Mouse (Mus musculus): ENCODE data around the gene Gtf3c3. TPM values are rescaled to one million over a fixed set of nuclear protein-coding genes. Genes with fewer than 3 reads are reported as not detected.

The Gtf3c3 gene
- 15.4 and 19.5 TPM in 2 replicates for total RNA-seq (2014; rRNA removed)
- 2.5 and 2.7 TPM in 2 replicates for polyA plus RNA-seq (2012; rRNA removed)

DNA sequence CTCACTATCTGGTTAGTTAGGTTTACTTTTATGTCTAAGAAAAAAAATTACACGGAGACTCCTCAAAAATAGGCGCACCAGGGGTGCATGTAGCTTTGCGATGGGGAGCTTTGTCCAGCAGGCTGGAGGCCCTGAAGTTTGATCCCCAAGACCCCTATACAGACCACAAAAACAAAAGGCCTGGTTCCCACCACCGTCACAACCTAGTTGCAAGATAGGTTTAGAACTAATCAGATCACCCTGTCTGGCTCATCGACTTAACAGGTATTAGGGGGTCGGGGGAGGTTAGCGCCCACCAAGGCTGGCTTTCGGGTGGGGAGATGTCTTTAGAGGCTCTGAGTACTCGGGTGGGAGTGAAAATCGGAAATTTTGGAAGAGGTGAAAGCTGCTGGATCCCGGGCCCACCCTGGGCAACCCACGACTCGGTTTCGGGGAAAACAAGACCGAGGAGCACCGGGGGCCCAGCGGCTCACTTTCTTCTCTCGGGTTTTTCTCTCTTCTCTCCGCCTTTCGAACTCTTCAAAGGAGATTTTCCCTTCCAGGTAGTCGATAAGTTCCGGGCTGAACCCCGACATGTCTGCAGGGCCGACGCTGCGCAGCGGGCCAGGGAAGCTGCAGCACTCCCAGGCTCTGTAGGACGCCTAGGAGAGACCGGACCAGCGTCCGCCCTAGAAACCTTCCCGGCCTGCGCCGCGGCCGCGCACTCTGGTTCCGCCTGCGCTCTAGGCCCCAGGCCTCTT lies at the start of gene Gtf3c3:
TSS of gene Gtf3c3 (minus strand) at position 632 of the 740 bp plus-strand sequence.
- H3K9ac ChIP-seq (ENCODE audit: low read depth, low read length): peak within 1 kb of the TSS; percentile 76
- no peak within 1 kb of the TSS for H3K27ac ChIP-seq (replicated peaks; ENCODE audit: insufficient read depth, low read depth, low read length)
- peak; percentile 71 for DNase-seq (ENCODE audit: extremely low read depth, low read depth, low spot score)
- H3K4me1 ChIP-seq (ENCODE audit: control insufficient read depth, insufficient read depth, low read length): no peaks in the 10 kb centered on the region; the same call in 1 of the 2 replicates
- TF ChIP-seq CTCF (IDR thresholded peaks at IDR 0.05; ENCODE audit: low read depth, low read length) (no peak), POLR2A (IDR thresholded peaks at IDR 0.05; ENCODE audit: extremely low read depth, insufficient read depth, low read length) (peak; percentile 57; the same call in 1 of the 2 replicates)
- no peaks in the 10 kb centered on the region for H3K27me3 ChIP-seq (ENCODE audit: control insufficient read depth, insufficient read depth, low read length)
- 2% methylated on average over 39 of the region's 39 CpGs for WGBS
- H3K4me3 ChIP-seq (ENCODE audit: insufficient read depth, low read depth, low read length): peak within 1 kb of the TSS; percentile 83
- no peaks in the 10 kb centered on the region for H3K79me2 ChIP-seq (ENCODE audit: control insufficient read depth, insufficient read depth, low read length)
- peaks cover 4% of the 10 kb centered on the region; the same call in 1 of the 2 replicates for H3K36me3 ChIP-seq (ENCODE audit: control insufficient read depth, insufficient read depth, low read length)

DNA sequence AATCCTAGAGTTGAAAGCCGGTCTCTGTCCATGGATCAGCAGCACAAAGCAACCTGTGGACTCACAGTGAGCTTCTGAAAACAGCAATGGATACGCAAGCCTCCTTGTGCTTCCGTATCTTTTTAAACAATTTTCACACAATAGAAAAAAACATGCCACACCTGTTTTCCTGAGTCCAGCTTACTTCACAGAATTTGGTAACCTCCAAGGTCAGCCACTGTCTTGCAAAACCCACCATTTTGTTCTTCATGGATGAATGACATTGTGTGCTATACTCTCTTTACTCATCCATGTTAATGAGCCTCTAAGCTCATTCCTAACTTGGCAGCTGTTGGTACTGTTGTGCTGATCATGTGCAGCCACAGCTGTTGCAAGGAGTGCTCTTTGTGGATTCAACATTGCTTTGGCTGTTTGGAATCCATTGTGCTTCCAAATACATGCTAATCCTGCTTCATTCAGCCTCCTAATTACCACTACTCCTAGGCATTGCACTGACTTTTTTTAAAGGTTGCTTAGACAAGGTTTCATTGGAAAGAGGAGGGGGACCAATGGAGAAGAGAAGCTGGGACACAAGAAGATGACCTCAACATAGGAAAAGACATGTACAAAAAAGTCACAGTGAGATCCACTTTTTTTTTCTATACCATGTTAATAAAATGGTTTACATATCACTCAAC lies 46.1 kb upstream of the Gtf3c3 start:
- Histone ChIP-seq H3K36me3 (ENCODE audit: control insufficient read depth, insufficient read depth, low read length) (peaks cover 27% of the 10 kb centered on the region), H3K4me1 (ENCODE audit: control insufficient read depth, insufficient read depth, low read length) (no peaks in the 10 kb centered on the region), H3K79me2 (ENCODE audit: control insufficient read depth, insufficient read depth, low read length) (no peaks in the 10 kb centered on the region), H3K27ac (replicated peaks; ENCODE audit: insufficient read depth, low read depth, low read length) (no peak overlapping the region), H3K9ac (ENCODE audit: low read depth, low read length) (no peak overlapping the region), H3K27me3 (ENCODE audit: control insufficient read depth, insufficient read depth, low read length) (no peaks in the 10 kb centered on the region), H3K4me3 (ENCODE audit: insufficient read depth, low read depth, low read length) (no peak overlapping the region)
- 97% methylated on average over 3 of the region's 3 CpGs for WGBS
- DNase-seq (ENCODE audit: extremely low read depth, low read depth, low spot score): no peak
- TF ChIP-seq POLR2A (IDR thresholded peaks at IDR 0.05; ENCODE audit: extremely low read depth, insufficient read depth, low read length): no peak
- no peak for TF ChIP-seq CTCF (IDR thresholded peaks at IDR 0.05; ENCODE audit: low read depth, low read length)

- H3K4me3 ChIP-seq (ENCODE audit: insufficient read depth, low read depth, low read length): no peak overlapping the region
- TF ChIP-seq CTCF (IDR thresholded peaks at IDR 0.05; ENCODE audit: low read depth, low read length) (no peak), POLR2A (IDR thresholded peaks at IDR 0.05; ENCODE audit: extremely low read depth, insufficient read depth, low read length) (no peak)
- WGBS: 97% methylated on average over 12 of the region's 12 CpGs
- H3K79me2 ChIP-seq (ENCODE audit: control insufficient read depth, insufficient read depth, low read length): no peaks in the 10 kb centered on the region
- H3K9ac ChIP-seq (ENCODE audit: low read depth, low read length): no peak overlapping the region
- peaks cover 21% of the 10 kb centered on the region for H3K36me3 ChIP-seq (ENCODE audit: control insufficient read depth, insufficient read depth, low read length)
- H3K4me1 ChIP-seq (ENCODE audit: control insufficient read depth, insufficient read depth, low read length): no peaks in the 10 kb centered on the region
- H3K27me3 ChIP-seq (ENCODE audit: control insufficient read depth, insufficient read depth, low read length): no peaks in the 10 kb centered on the region
- DNase-seq (ENCODE audit: extremely low read depth, low read depth, low spot score): no peak
- no peak overlapping the region for H3K27ac ChIP-seq (replicated peaks; ENCODE audit: insufficient read depth, low read depth, low read length)
These were observed 41.7 kb upstream of the Gtf3c3 start for GRCm38 (mm10) chr1:54480491-54480890.

- DNase-seq (ENCODE audit: extremely low read depth, low read depth, low spot score): no peak
- Histone ChIP-seq H3K27me3 (ENCODE audit: control insufficient read depth, insufficient read depth, low read length) (no peaks in the 10 kb centered on the region), H3K36me3 (ENCODE audit: control insufficient read depth, insufficient read depth, low read length) (no peaks in the 10 kb centered on the region), H3K4me3 (ENCODE audit: insufficient read depth, low read depth, low read length) (no peak overlapping the region), H3K4me1 (ENCODE audit: control insufficient read depth, insufficient read depth, low read length) (no peaks in the 10 kb centered on the region), H3K79me2 (ENCODE audit: control insufficient read depth, insufficient read depth, low read length) (no peaks in the 10 kb centered on the region), H3K27ac (replicated peaks; ENCODE audit: insufficient read depth, low read depth, low read length) (no peak overlapping the region), H3K9ac (ENCODE audit: low read depth, low read length) (no peak overlapping the region)
- TF ChIP-seq CTCF (IDR thresholded peaks at IDR 0.05; ENCODE audit: low read depth, low read length) (no peak), POLR2A (IDR thresholded peaks at IDR 0.05; ENCODE audit: extremely low read depth, insufficient read depth, low read length) (no peak)
These were observed 29.9 kb upstream of the Gtf3c3 start for GRCm38 (mm10) chr1:54468662-54469061.

DNA sequence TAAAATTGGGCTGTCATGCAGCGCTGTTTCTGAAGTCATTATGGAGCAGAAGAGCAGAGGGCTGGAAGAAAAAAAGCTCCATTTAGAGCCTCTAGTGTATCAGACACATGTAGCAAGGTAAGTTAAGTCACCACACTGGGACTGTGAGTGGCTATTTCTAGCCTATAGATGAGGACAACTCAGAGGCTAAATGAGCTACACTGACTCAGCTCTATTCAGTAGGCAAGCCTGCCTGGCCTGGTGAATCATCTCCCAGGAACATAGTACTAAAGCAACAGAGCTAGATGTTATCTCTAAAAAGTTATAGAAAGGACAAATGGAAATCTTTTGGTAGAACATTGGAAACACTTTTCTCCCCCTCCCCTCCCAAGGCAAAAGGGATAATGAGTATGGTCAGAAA lies 28.6 kb upstream of the Gtf3c3 start:
- H3K27ac ChIP-seq (replicated peaks; ENCODE audit: insufficient read depth, low read depth, low read length): no peak overlapping the region
- no peaks in the 10 kb centered on the region for H3K36me3 ChIP-seq (ENCODE audit: control insufficient read depth, insufficient read depth, low read length)
- H3K9ac ChIP-seq (ENCODE audit: low read depth, low read length): no peak overlapping the region
- H3K4me1 ChIP-seq (ENCODE audit: control insufficient read depth, insufficient read depth, low read length): no peaks in the 10 kb centered on the region
- no peak for DNase-seq (ENCODE audit: extremely low read depth, low read depth, low spot score)
- no peak for TF ChIP-seq CTCF (IDR thresholded peaks at IDR 0.05; ENCODE audit: low read depth, low read length)
- no peak for TF ChIP-seq POLR2A (IDR thresholded peaks at IDR 0.05; ENCODE audit: extremely low read depth, insufficient read depth, low read length)
- no peak overlapping the region for H3K4me3 ChIP-seq (ENCODE audit: insufficient read depth, low read depth, low read length)
- WGBS: 95% methylated on average over 1 of the region's 1 CpGs
- H3K27me3 ChIP-seq (ENCODE audit: control insufficient read depth, insufficient read depth, low read length): no peaks in the 10 kb centered on the region
- H3K79me2 ChIP-seq (ENCODE audit: control insufficient read depth, insufficient read depth, low read length): no peaks in the 10 kb centered on the region
